ENCODE assay signal across 35 mouse cellular contexts in genomic region chr17:79720681-79721080, GRCm38 (mm10). TPM values are rescaled to one million over a fixed set of nuclear protein-coding genes. Genes with fewer than 3 reads are reported as not detected.
"Had no signal": no experiment of that assay in that cellular context is flagged by ENCODE, and none has a peak within 500 bp of the region (broad histone marks: within the 10 kb centered on the region; RNA-seq: fewer than 3 reads in every experiment).

No protein-coding gene starts in this region.

- H3K4me3 ChIP-seq: limb, embryonic 10.5 days; limb, embryonic 12.5 days; limb, embryonic 13.5 days; limb, embryonic 15.5 days; liver, embryonic 12.5 days; liver, embryonic 13.5 days; liver, embryonic 15.5 days; lung, embryonic 15.5 days; megakaryocyte, embryonic 14.5 days; midbrain, embryonic 10.5 days; midbrain, embryonic 12.5 days; midbrain, embryonic 13.5 days; midbrain, embryonic 15.5 days; myocyte; neural tube, embryonic 12.5 days had no signal

- DNase-seq: left cerebral cortex, postnatal 4 days; liver; liver, embryonic 13.5 days; liver, postnatal 0 days; lung, adult 18-20 months; lung, adult 2 months; lung, embryonic 14.5 days; lung, postnatal 10 days; lung, postnatal 14 days; lung, postnatal 36 days; lung, postnatal 4 days; midbrain, embryonic 14.5 days had no signal

- H3K9me3 ChIP-seq: limb, embryonic 10.5 days; limb, embryonic 15.5 days; liver, embryonic 12.5 days; liver, embryonic 13.5 days; liver, embryonic 15.5 days; lung, embryonic 15.5 days; midbrain, embryonic 10.5 days; midbrain, embryonic 12.5 days; midbrain, embryonic 13.5 days; midbrain, embryonic 15.5 days; neural tube, embryonic 12.5 days had no signal

- H3K27ac ChIP-seq: limb, embryonic 10.5 days; limb, embryonic 12.5 days; limb, embryonic 13.5 days; limb, embryonic 15.5 days; liver, embryonic 12.5 days; liver, embryonic 13.5 days; liver, embryonic 14.5 days; liver, embryonic 15.5 days; lung, embryonic 15.5 days; macrophage; midbrain, embryonic 10.5 days; midbrain, embryonic 12.5 days; midbrain, embryonic 13.5 days; midbrain, embryonic 15.5 days; neural tube, embryonic 12.5 days had no signal

- H3K9ac ChIP-seq: limb, embryonic 12.5 days; limb, embryonic 13.5 days; limb, embryonic 15.5 days; liver, embryonic 12.5 days; liver, embryonic 13.5 days; liver, embryonic 14.5 days; liver, embryonic 15.5 days; liver, postnatal 0 days; lung, embryonic 14.5 days; lung, embryonic 15.5 days; midbrain, embryonic 12.5 days; midbrain, embryonic 13.5 days; midbrain, embryonic 15.5 days; neural tube, embryonic 12.5 days had no signal

- H3K36me3 ChIP-seq: limb, embryonic 10.5 days; limb, embryonic 12.5 days; limb, embryonic 13.5 days; limb, embryonic 15.5 days; liver, embryonic 12.5 days; liver, embryonic 13.5 days; liver, embryonic 15.5 days; lung, embryonic 15.5 days; midbrain, embryonic 10.5 days; midbrain, embryonic 12.5 days; midbrain, embryonic 13.5 days; midbrain, embryonic 15.5 days; neural tube, embryonic 12.5 days had no signal

- ATAC-seq: liver, embryonic 12.5 days; liver, postnatal 0 days; lung, postnatal 0 days; midbrain, embryonic 13.5 days; midbrain, embryonic 15.5 days; midbrain, embryonic 16.5 days had no signal

- H3K4me1 ChIP-seq: limb, embryonic 12.5 days; limb, embryonic 13.5 days; lung, embryonic 15.5 days; midbrain, embryonic 12.5 days; neural tube, embryonic 12.5 days had no signal

- H3K4me2 ChIP-seq: limb, embryonic 12.5 days; limb, embryonic 13.5 days; limb, embryonic 15.5 days; liver, embryonic 11.5 days; liver, embryonic 12.5 days; liver, embryonic 13.5 days; liver, embryonic 15.5 days; lung, embryonic 14.5 days; lung, embryonic 15.5 days; midbrain, embryonic 11.5 days; midbrain, embryonic 12.5 days; midbrain, embryonic 13.5 days; midbrain, embryonic 15.5 days; neural tube, embryonic 12.5 days had no signal

RNA-seq across cellular contexts. Expression of gene Cyp1b1, which starts 5.8 kb away (rescaled TPM):
- total RNA-seq: megakaryocyte progenitor cell, adult 5-6 weeks; megakaryocyte-erythroid progenitor cell, adult 5-6 weeks; monocyte, adult 5-6 weeks had no signal
